Mouse (Mus musculus) G1E (cell line): ENCODE data around the gene Mrnip.

Source experiments
- CTCF ChIP-seq: IDR thresholded peaks from 2 replicates; pipeline ENCODE4 v1.5.1; 2012; ENCODE audit warnings: low read depth, low read length, inconsistent platforms, mixed read lengths
- GATA1 ChIP-seq: IDR thresholded peaks from 2 replicates; pipeline ENCODE4 v1.6.1; 2012; ENCODE audit warnings: borderline replicate concordance, low read length, inconsistent platforms, mixed read lengths
- GATA2 ChIP-seq: IDR thresholded peaks from 2 replicates; pipeline ENCODE4 v1.6.1; 2012; ENCODE audit warnings: low read depth, low read length, inconsistent platforms, borderline replicate concordance
- POLR2AphosphoS5 ChIP-seq: IDR thresholded peaks from 2 replicates; pipeline ENCODE4 v1.6.1; 2012; ENCODE audit warnings: low read depth, low read length, inconsistent platforms; ENCODE audit not compliant: insufficient replicate concordance
- TAL1 ChIP-seq: conservative IDR thresholded peaks from 2 replicates; pipeline ENCODE4 v1.6.1; 2012; ENCODE audit warnings: low read depth, low read length, inconsistent platforms, mixed read lengths

DNA sequence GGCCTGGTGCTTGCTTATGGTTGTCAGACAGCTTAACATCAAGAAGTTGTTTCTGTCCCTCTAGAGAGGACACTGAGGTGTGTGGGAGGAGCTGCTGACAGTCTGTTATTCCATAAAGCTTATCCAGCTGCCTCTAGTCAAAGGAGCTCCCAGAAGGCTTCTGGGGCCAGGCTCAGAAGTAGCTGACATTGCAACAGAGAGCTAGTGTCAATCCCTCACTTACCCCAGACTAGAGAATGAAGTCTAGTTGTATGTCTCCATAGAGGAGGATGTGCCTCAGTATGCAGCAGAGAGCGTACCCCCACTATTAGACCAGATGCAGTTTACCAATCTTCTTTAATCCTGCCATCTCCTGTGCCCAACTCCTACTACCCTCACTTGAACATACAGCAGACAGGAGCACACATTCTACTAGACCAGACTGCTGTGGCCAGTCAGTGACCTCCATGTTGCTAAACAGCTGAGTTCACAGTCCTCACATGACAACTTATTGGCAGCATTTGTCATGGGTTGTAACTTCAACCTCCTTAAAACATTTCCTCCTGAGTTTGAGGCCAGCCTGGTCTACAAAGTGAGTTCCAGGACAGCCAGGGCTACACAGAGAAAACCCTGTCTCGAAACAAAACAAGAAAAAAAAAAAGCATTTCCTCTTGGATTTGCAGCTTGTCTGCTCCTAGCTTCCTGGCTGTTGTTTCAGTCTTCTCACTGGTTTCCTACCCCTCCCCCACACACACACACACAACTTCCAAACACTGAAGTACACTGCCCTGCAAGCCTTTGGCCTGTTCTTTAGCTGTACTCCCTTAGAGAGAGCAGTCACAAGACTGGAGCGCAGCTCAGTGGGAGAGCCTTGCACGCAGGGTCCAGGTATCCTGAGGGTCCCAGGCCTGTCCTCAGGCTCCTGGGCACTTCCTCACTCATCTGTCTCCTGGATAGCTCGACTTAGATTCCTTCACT, 4.6 kb downstream of the Mrnip start:
- no peak for TF ChIP-seq POLR2AphosphoS5
- TF ChIP-seq CTCF, result no peak
- no peak for TF ChIP-seq GATA2
- TF ChIP-seq TAL1, result no peak
- TF ChIP-seq GATA1, result no peak
